Mouse (Mus musculus) C2C12 (cell line): ENCODE results near the gene Cmah.

Source experiments
- CEBPB ChIP-seq: IDR thresholded peaks from one replicate; pipeline ENCODE4 v1.6.1; 2011; ENCODE audit warnings: low read depth, mild to moderate bottlenecking, control low read depth, moderate library complexity
- CTCF ChIP-seq: IDR thresholded peaks from one replicate; pipeline ENCODE4 v1.5.1; 2011; ENCODE audit not compliant: control insufficient read depth, insufficient read depth, insufficient read length
- MYOG ChIP-seq: IDR thresholded peaks from one replicate; pipeline ENCODE4 v1.6.1; 2011; ENCODE audit not compliant: control insufficient read depth, insufficient read length; ENCODE audit errors: extremely low read depth
- USF1 ChIP-seq: IDR thresholded peaks from one replicate; pipeline ENCODE4 v1.6.1; 2011; ENCODE audit warnings: low read depth, mild to moderate bottlenecking, control low read depth, moderate library complexity

DNA sequence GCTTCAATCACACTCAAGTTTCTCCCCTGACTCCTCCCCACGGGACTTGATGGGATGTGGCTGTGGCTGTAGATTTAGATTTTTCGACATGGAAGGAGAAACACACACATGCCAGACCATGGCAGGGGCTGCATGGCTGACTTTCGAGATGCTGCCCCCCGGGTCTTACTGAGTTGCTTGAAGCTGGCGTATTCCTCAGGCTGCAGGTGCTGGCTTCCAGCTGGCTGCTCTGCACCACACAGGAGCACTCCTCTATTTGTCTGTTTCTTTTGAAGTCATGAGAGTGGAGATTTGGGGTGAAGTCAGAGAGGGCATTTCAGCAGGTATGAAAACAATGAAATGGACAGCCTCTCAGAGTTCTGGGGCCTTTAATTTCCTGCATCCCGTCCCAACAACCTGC, 180.0 kb downstream of the Cmah start:
- no peak for TF ChIP-seq CEBPB
- no peak for TF ChIP-seq CTCF
- no peak for TF ChIP-seq USF1
- TF ChIP-seq MYOG = no peak
